Mouse (Mus musculus): Measurements from ENCODE around the gene 2410131K14Rik. TPM values are rescaled to one million over a fixed set of nuclear protein-coding genes. Genes with fewer than 3 reads are reported as not detected.

The 2410131K14Rik gene
- total RNA-seq, 2 experiments from 2014 or later: 1.9 to 4.3 TPM

GRCm38 (mm10) chr5:118260642-118261041 lies 15.6 kb downstream of the 2410131K14Rik start:
- ATAC-seq (ENCODE audit: poor library complexity, severe bottlenecking): no peak

GRCm38 (mm10) chr5:118261181-118261580 lies 16.2 kb downstream of the 2410131K14Rik start:
- ATAC-seq (ENCODE audit: poor library complexity, severe bottlenecking): no peak

- ATAC-seq (ENCODE audit: poor library complexity, severe bottlenecking): no peak
Observed at GRCm38 (mm10) chr5:118262418-118262817, 17.4 kb downstream of the 2410131K14Rik start.

GRCm38 (mm10) chr5:118264279-118264678 lies 19.3 kb downstream of the 2410131K14Rik start:
- ATAC-seq (ENCODE audit: poor library complexity, severe bottlenecking): no peak

GRCm38 (mm10) chr5:118265366-118265765 lies 20.3 kb downstream of the 2410131K14Rik start:
- no peak for ATAC-seq (ENCODE audit: poor library complexity, severe bottlenecking)

- no peak for ATAC-seq (ENCODE audit: poor library complexity, severe bottlenecking)
Observed at GRCm38 (mm10) chr5:118266309-118266708, 21.3 kb downstream of the 2410131K14Rik start.

- peak; percentile 86 for ATAC-seq (ENCODE audit: poor library complexity, severe bottlenecking)
Observed at GRCm38 (mm10) chr5:118268987-118269386, 24.0 kb downstream of the 2410131K14Rik start.

- ATAC-seq (ENCODE audit: poor library complexity, severe bottlenecking): no peak
Observed at GRCm38 (mm10) chr5:118271449-118272110, 26.6 kb downstream of the 2410131K14Rik start.

GRCm38 (mm10) chr5:118273446-118273845 lies 28.4 kb downstream of the 2410131K14Rik start:
- ATAC-seq (ENCODE audit: poor library complexity, severe bottlenecking): no peak

GRCm38 (mm10) chr5:118274546-118274945 lies 29.5 kb downstream of the 2410131K14Rik start:
- no peak for ATAC-seq (ENCODE audit: poor library complexity, severe bottlenecking)

GRCm38 (mm10) chr5:118276281-118276680 lies 31.3 kb downstream of the 2410131K14Rik start:
- no peak for ATAC-seq (ENCODE audit: poor library complexity, severe bottlenecking)

- ATAC-seq (ENCODE audit: poor library complexity, severe bottlenecking): no peak
Observed at GRCm38 (mm10) chr5:118276711-118277110, 31.7 kb downstream of the 2410131K14Rik start.

GRCm38 (mm10) chr5:118277741-118278495 lies 32.9 kb downstream of the 2410131K14Rik start:
- no peak for ATAC-seq (ENCODE audit: poor library complexity, severe bottlenecking)

GRCm38 (mm10) chr5:118291453-118291852 lies 46.4 kb downstream of the 2410131K14Rik start:
- ATAC-seq (ENCODE audit: poor library complexity, severe bottlenecking): no peak

- no peak for ATAC-seq (ENCODE audit: poor library complexity, severe bottlenecking)
Observed at GRCm38 (mm10) chr5:118292476-118292875, 47.4 kb downstream of the 2410131K14Rik start.

- ATAC-seq (ENCODE audit: poor library complexity, severe bottlenecking): no peak
Observed at GRCm38 (mm10) chr5:118294086-118294864, 49.2 kb downstream of the 2410131K14Rik start.

GRCm38 (mm10) chr5:118294865-118295258 lies 49.8 kb downstream of the 2410131K14Rik start:
- ATAC-seq (ENCODE audit: poor library complexity, severe bottlenecking): no peak

GRCm38 (mm10) chr5:118297338-118297746 lies 52.3 kb downstream of the 2410131K14Rik start:
- ATAC-seq (ENCODE audit: poor library complexity, severe bottlenecking): no peak

GRCm38 (mm10) chr5:118299720-118300400 lies 54.8 kb downstream of the 2410131K14Rik start:
- ATAC-seq (ENCODE audit: poor library complexity, severe bottlenecking): no peak

GRCm38 (mm10) chr5:118302466-118303155 lies 57.6 kb downstream of the 2410131K14Rik start:
- ATAC-seq (ENCODE audit: poor library complexity, severe bottlenecking): no peak
